Comparison of ENCODE assay signal across 8 mouse cellular contexts in the genomic region with DNA sequence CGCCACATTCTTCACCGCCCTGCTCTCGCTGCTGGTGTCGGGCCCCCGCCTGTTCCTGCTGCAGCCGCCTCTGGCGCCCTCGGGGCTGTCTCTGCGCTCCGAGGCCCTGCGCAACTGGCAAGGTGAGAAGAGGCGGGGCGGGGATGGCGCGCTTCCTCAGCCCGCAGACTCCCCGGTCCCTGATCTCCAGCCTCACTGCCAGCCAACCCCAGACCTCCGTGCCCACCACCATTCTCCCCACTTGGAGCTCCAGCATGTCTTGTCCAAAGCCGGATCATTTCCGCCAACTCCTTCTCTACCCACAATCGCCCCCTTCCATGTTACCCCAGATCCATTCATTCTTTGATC. TPM values are rescaled to one million over a fixed set of nuclear protein-coding genes. Genes with fewer than 3 reads are reported as not detected.
DNase-seq lines count a peak whose midpoint lies in the region; ATAC-seq lines count a peak whose summit lies in the region.

No protein-coding gene starts in this region.

- H3K36me3 ChIP-seq in kidney, embryonic 14.5 days (ENCODE audit: control insufficient read depth, insufficient read depth, low read length): peaks cover 26% of the 10 kb centered on the region
- H3K36me3 ChIP-seq in hindbrain, embryonic 16.5 days (ENCODE audit: control insufficient read depth, insufficient read depth, low read length): peaks cover 19% of the 10 kb centered on the region
- H3K36me3 ChIP-seq in midbrain, embryonic 16.5 days (ENCODE audit: control insufficient read depth, insufficient read depth, low read length): peaks cover 16% of the 10 kb centered on the region

- peak overlapping the region; percentile 82 for H3K4me2 ChIP-seq in kidney, embryonic 14.5 days (replicated peaks; ENCODE audit: low read depth, low read length)
- H3K4me2 ChIP-seq in hindbrain, embryonic 16.5 days (ENCODE audit: low read length): peak overlapping the region; percentile 71
- peak overlapping the region; percentile 71 for H3K4me2 ChIP-seq in midbrain, embryonic 16.5 days (ENCODE audit: low read length)

- no peaks in the 10 kb centered on the region for H3K4me1 ChIP-seq in kidney, embryonic 14.5 days (ENCODE audit: control insufficient read depth, insufficient read depth, low read length)
- H3K4me1 ChIP-seq in brown adipose tissue, adult 24 weeks (ENCODE audit: control insufficient read depth, insufficient read depth, insufficient read length, low read length): no peaks in the 10 kb centered on the region
- peaks cover 6% of the 10 kb centered on the region for H3K4me1 ChIP-seq in hindbrain, embryonic 16.5 days (ENCODE audit: control insufficient read depth, insufficient read depth, low read depth, low read length)
- H3K4me1 ChIP-seq in midbrain, embryonic 16.5 days (ENCODE audit: control insufficient read depth, insufficient read depth, low read length): peaks cover 11% of the 10 kb centered on the region

- H3K4me3 ChIP-seq in kidney, embryonic 14.5 days (ENCODE audit: low read length): peak overlapping the region; percentile 94
- H3K4me3 ChIP-seq in brown adipose tissue, adult 24 weeks (ENCODE audit: insufficient read depth, low read depth, low read length): peak overlapping the region; percentile 87
- H3K4me3 ChIP-seq in hindbrain, embryonic 16.5 days (ENCODE audit: low read length): peak overlapping the region; percentile 74
- H3K4me3 ChIP-seq in midbrain, embryonic 16.5 days (ENCODE audit: low read depth, low read length): peak overlapping the region; percentile 87

- DNase-seq in kidney, postnatal 4 days: no peak
- no peak for DNase-seq in retina, embryonic 14.5 days (ENCODE audit: low spot score)
- no peak for DNase-seq in c-Kit-positive CD71-positive TER-119-positive erythroid progenitor cells, embryonic 14.5 days (ENCODE audit: low spot score)
- DNase-seq in adrenal gland, adult (ENCODE audit: inconsistent age in 2 of 2, low spot score in 1 of 2): no peak

- under 1% methylated on average over 21 of the region's 21 CpGs for WGBS in kidney, embryonic 14.5 days
- WGBS in hindbrain, embryonic 16.5 days: 0% methylated on average over 16 of the region's 21 CpGs
- 0% methylated on average over 20 of the region's 21 CpGs for WGBS in midbrain, embryonic 16.5 days

- H3K9me3 ChIP-seq in kidney, embryonic 14.5 days (ENCODE audit: control insufficient read depth, low read length): no peaks in the 10 kb centered on the region
- H3K9me3 ChIP-seq in hindbrain, embryonic 16.5 days (ENCODE audit: control insufficient read depth, low read length): no peaks in the 10 kb centered on the region
- H3K9me3 ChIP-seq in midbrain, embryonic 16.5 days (replicated peaks; ENCODE audit: control insufficient read depth, low read length, poor library complexity, severe bottlenecking): no peaks in the 10 kb centered on the region

- H3K9ac ChIP-seq in kidney, embryonic 14.5 days (ENCODE audit: low read depth, low read length): peak overlapping the region; percentile 85
- H3K9ac ChIP-seq in hindbrain, embryonic 16.5 days (ENCODE audit: low read depth, low read length): peak overlapping the region; percentile 87
- peak overlapping the region; percentile 96 for H3K9ac ChIP-seq in midbrain, embryonic 16.5 days (ENCODE audit: low read depth, low read length)

- peak; percentile 82 for ATAC-seq in kidney, embryonic 14.5 days (ENCODE audit: low FRiP score, low TSS enrichment)
- ATAC-seq in hindbrain, embryonic 16.5 days: peak; percentile 89
- peak; percentile 89 for ATAC-seq in midbrain, embryonic 16.5 days

- peak overlapping the region; percentile 81 for H3K27ac ChIP-seq in kidney, embryonic 14.5 days (ENCODE audit: low read depth, low read length)
- H3K27ac ChIP-seq in brown adipose tissue, adult 24 weeks (replicated peaks; ENCODE audit: low read depth, low read length): peak overlapping the region; percentile 32
- peak overlapping the region; percentile 91 for H3K27ac ChIP-seq in hindbrain, embryonic 16.5 days (ENCODE audit: low read depth, low read length)
- H3K27ac ChIP-seq in midbrain, embryonic 16.5 days (ENCODE audit: low read length): peak overlapping the region; percentile 96

- H3K27me3 ChIP-seq in kidney, embryonic 14.5 days (ENCODE audit: control insufficient read depth, insufficient read depth, low read length): no peaks in the 10 kb centered on the region
- H3K27me3 ChIP-seq in hindbrain, embryonic 16.5 days (replicated peaks; ENCODE audit: control insufficient read depth, insufficient read depth, low read length): no peaks in the 10 kb centered on the region
- no peaks in the 10 kb centered on the region for H3K27me3 ChIP-seq in midbrain, embryonic 16.5 days (ENCODE audit: control insufficient read depth, insufficient read depth, low read depth, low read length)

RNA-seq across cellular contexts. Expression of a gene that starts 0.4 kb away (rescaled TPM):
- polyA plus RNA-seq in kidney, embryonic 14.5 days (2014; fragmentation: Nextera tagmentation; extraction: Ambion mirVana): 42.6 and 61.7 TPM in 2 replicates
- 11.7 and 21.0 TPM in 2 replicates for polyA plus RNA-seq in brown adipose tissue, adult 24 weeks (2012; ENCODE audit: insufficient read depth, insufficient read length, missing spikeins)
- 96.9 and 98.5 TPM in 2 replicates for polyA plus RNA-seq in hindbrain, embryonic 16.5 days (2015; fragmentation: Nextera tagmentation; extraction: Ambion mirVana)
- polyA plus RNA-seq in midbrain, embryonic 16.5 days (2015; fragmentation: Nextera tagmentation; extraction: Ambion mirVana): 86.9 and 93.9 TPM in 2 replicates

RNA-seq across cellular contexts. Expression of a gene that starts 37.1 kb away (rescaled TPM):
- 51.8 and 64.2 TPM in 2 replicates for polyA plus RNA-seq in kidney, embryonic 14.5 days (2014; fragmentation: Nextera tagmentation; extraction: Ambion mirVana)
- polyA plus RNA-seq in brown adipose tissue, adult 24 weeks (2012; ENCODE audit: insufficient read depth, insufficient read length, missing spikeins): 138 and 156 TPM in 2 replicates
- 101 and 108 TPM in 2 replicates for polyA plus RNA-seq in hindbrain, embryonic 16.5 days (2015; fragmentation: Nextera tagmentation; extraction: Ambion mirVana)
- 123 and 127 TPM in 2 replicates for polyA plus RNA-seq in midbrain, embryonic 16.5 days (2015; fragmentation: Nextera tagmentation; extraction: Ambion mirVana)

RNA-seq across cellular contexts. Expression of a gene that starts 59.9 kb away (rescaled TPM):
- polyA plus RNA-seq in kidney, embryonic 14.5 days (2014; fragmentation: Nextera tagmentation; extraction: Ambion mirVana): 0.43 and 2.3 TPM in 2 replicates
- polyA plus RNA-seq in brown adipose tissue, adult 24 weeks (2012; ENCODE audit: insufficient read depth, insufficient read length, missing spikeins): 4.9 and 13.4 TPM in 2 replicates
- 2.1 and 2.4 TPM in 2 replicates for polyA plus RNA-seq in hindbrain, embryonic 16.5 days (2015; fragmentation: Nextera tagmentation; extraction: Ambion mirVana)
- polyA plus RNA-seq in midbrain, embryonic 16.5 days (2015; fragmentation: Nextera tagmentation; extraction: Ambion mirVana): 1.2 and 2.3 TPM in 2 replicates

Comparison
In these comparisons a context has a peak if more than half of its experiments do, and no peak if none do; other contexts are left out.
1. H3K27ac ChIP-seq: peak in every context shown above with its lines; median percentile 96 in midbrain, embryonic 16.5 days; 91 in hindbrain, embryonic 16.5 days; 81 in kidney, embryonic 14.5 days; 32 in brown adipose tissue, adult 24 weeks.